Mouse (Mus musculus) right cerebral cortex, postnatal 14 days (tissue): ENCODE results near the gene Fam229a.

Experiments used
- DNase-seq: peaks from one replicate; pipeline ENCODE4 v3.0.0; 2022

The Fam229a gene

GRCm38 (mm10) chr4:129540012-129540411, 49.0 kb downstream of the Fam229a start:
- DNase-seq = no peak
